Mouse (Mus musculus): ENCODE results near the gene Hebp1. TPM values are rescaled to one million over a fixed set of nuclear protein-coding genes. Genes with fewer than 3 reads are reported as not detected.

The Hebp1 gene
- 37.7 TPM for polyA plus RNA-seq (2014; fragmentation: Illumina TruSeq; extraction: RNeasy Lipid Tissue Mini Kit (QIAGEN cat#74804); ENCODE audit: insufficient read depth, low read depth, low replicate concordance)

GRCm38 (mm10) chr6:135197921-135198532, at the start of gene Hebp1, which contains the start of gene Fam234b:
TSS of gene Hebp1 (minus strand) at chr6:135198022.
TSS of gene Fam234b (plus strand) at chr6:135197977.

GRCm38 (mm10) chr6:135118183-135118582, 79.6 kb downstream of the Hebp1 start, which contains the start of gene Gprc5d:
TSS of gene Gprc5d (minus strand) at chr6:135118283.

Other genes with a start within 250 kb of the Hebp1 start
- gene Apold1, start 216.3 kb downstream of the Hebp1 start, polyA plus RNA-seq (2014; fragmentation: Illumina TruSeq; extraction: RNeasy Lipid Tissue Mini Kit (QIAGEN cat#74804); ENCODE audit: insufficient read depth, low read depth, low replicate concordance) = 1.5 TPM
- gene Ddx47, start 186.4 kb downstream of the Hebp1 start, polyA plus RNA-seq (2014; fragmentation: Illumina TruSeq; extraction: RNeasy Lipid Tissue Mini Kit (QIAGEN cat#74804); ENCODE audit: insufficient read depth, low read depth, low replicate concordance) = 50.1 TPM
- 320 TPM for gene Gprc5a, start 132.4 kb downstream of the Hebp1 start, polyA plus RNA-seq (2014; fragmentation: Illumina TruSeq; extraction: RNeasy Lipid Tissue Mini Kit (QIAGEN cat#74804); ENCODE audit: insufficient read depth, low read depth, low replicate concordance)
- gene Gprc5d, start 79.7 kb downstream of the Hebp1 start, polyA plus RNA-seq (2014; fragmentation: Illumina TruSeq; extraction: RNeasy Lipid Tissue Mini Kit (QIAGEN cat#74804); ENCODE audit: insufficient read depth, low read depth, low replicate concordance) = not detected
- gene Fam234b, start within 50 bp of the Hebp1 start, polyA plus RNA-seq (2014; fragmentation: Illumina TruSeq; extraction: RNeasy Lipid Tissue Mini Kit (QIAGEN cat#74804); ENCODE audit: insufficient read depth, low read depth, low replicate concordance) = 3.2 TPM
- gene Gsg1, start 56.3 kb upstream of the Hebp1 start, polyA plus RNA-seq (2014; fragmentation: Illumina TruSeq; extraction: RNeasy Lipid Tissue Mini Kit (QIAGEN cat#74804); ENCODE audit: insufficient read depth, low read depth, low replicate concordance) = 0.42 TPM
- not detected for gene Pbp2, start 112.4 kb upstream of the Hebp1 start, polyA plus RNA-seq (2014; fragmentation: Illumina TruSeq; extraction: RNeasy Lipid Tissue Mini Kit (QIAGEN cat#74804); ENCODE audit: insufficient read depth, low read depth, low replicate concordance)
- gene Emp1, start 164.5 kb upstream of the Hebp1 start, polyA plus RNA-seq (2014; fragmentation: Illumina TruSeq; extraction: RNeasy Lipid Tissue Mini Kit (QIAGEN cat#74804); ENCODE audit: insufficient read depth, low read depth, low replicate concordance) = 86.9 TPM